Mouse (Mus musculus) erythroblast, embryonic 14.5 days (primary cell): ENCODE data around the gene Aak1.

ENCODE experiments used
- GATA1 ChIP-seq: IDR thresholded peaks from 2 replicates; pipeline ENCODE4 v1.6.1; 2012; ENCODE audit warnings: low read length, inconsistent platforms, mixed read lengths
- TAL1 ChIP-seq: IDR thresholded peaks from 3 replicates; pipeline ENCODE4 v1.6.1; 2012; ENCODE audit warnings: low read length, inconsistent platforms, mixed read lengths

DNA sequence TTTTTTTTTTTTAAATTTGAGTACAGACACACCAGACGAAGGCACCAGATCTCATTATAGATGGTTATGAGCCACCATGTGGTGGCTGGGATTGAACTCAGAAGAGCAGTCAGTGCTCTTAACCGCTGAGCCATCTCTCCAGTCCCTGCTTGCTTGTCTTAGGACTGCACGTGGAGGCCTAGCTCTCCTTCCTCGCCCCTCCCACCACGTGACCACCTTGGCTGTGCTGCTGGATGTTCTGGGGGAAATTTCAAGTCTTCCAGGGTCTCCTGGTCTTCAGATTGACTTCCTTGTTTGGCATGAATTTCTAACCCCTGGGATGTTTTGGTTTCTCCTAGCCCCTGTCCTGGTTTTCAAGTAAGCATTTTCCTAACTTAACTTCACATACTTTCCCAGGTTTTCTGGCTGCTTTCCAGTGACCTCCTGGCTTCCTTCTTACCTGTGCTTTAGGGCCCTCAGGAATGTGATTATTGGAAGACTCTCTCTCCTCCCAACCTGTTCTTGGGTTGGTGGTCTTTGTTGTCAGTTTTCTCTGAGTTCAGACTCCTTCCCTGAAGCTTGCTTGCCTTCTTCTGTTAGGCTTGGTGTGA, 59.3 kb downstream of the Aak1 start:
- TF ChIP-seq GATA1 (no peak), TAL1 (no peak)
